Comparison of ENCODE assay signal across 8 mouse cellular contexts in genomic region chr3:146403770-146404169, GRCm38 (mm10). TPM values are rescaled to one million over a fixed set of nuclear protein-coding genes. Genes with fewer than 3 reads are reported as not detected.
A peak's percentile ranks its signal among the peaks of the same experiment; 100 is the strongest.
DNase-seq lines count a peak whose midpoint lies in the region; ATAC-seq and TF ChIP-seq lines count a peak whose summit lies in the region.

No protein-coding gene starts in this region.

- no peaks in the 10 kb centered on the region for H3K36me3 ChIP-seq in heart, embryonic 15.5 days
- H3K36me3 ChIP-seq in hindbrain, embryonic 14.5 days (replicated peaks; ENCODE audit: control insufficient read depth, insufficient read depth): no peaks in the 10 kb centered on the region
- no peaks in the 10 kb centered on the region for H3K36me3 ChIP-seq in midbrain, embryonic 15.5 days (replicated peaks)

- peak overlapping the region; percentile 92 for H3K4me2 ChIP-seq in heart, embryonic 15.5 days
- H3K4me2 ChIP-seq in hindbrain, embryonic 14.5 days (replicated peaks): peak overlapping the region; percentile 83
- peak overlapping the region; percentile 83 for H3K4me2 ChIP-seq in midbrain, embryonic 15.5 days

- TF ChIP-seq CTCF in brain, embryonic 14.5 days (IDR thresholded peaks at IDR 0.05; ENCODE audit: borderline replicate concordance, extremely low read depth, insufficient read depth, insufficient read length): no peak

- 41% methylated on average over 3 of the region's 3 CpGs for WGBS in heart, embryonic 15.5 days
- WGBS in hindbrain, embryonic 14.5 days: 43% methylated on average over 3 of the region's 3 CpGs
- WGBS in midbrain, embryonic 15.5 days: 36% methylated on average over 3 of the region's 3 CpGs

- ATAC-seq in heart, embryonic 15.5 days (replicated peaks; ENCODE audit: insufficient number of reproducible peaks, insufficient read depth, low FRiP score, low read depth): no peak
- no peak for ATAC-seq in hindbrain, embryonic 14.5 days (ENCODE audit: low FRiP score)
- no peak for ATAC-seq in midbrain, embryonic 15.5 days (replicated peaks)
- ATAC-seq in frontal cortex, adult (ENCODE audit: low TSS enrichment): no peak

- H3K4me3 ChIP-seq in heart, embryonic 15.5 days: peak overlapping the region; percentile 88
- H3K4me3 ChIP-seq in hindbrain, embryonic 14.5 days (replicated peaks; ENCODE audit: low read length): peak overlapping the region; percentile 77
- peak overlapping the region; percentile 70 for H3K4me3 ChIP-seq in midbrain, embryonic 15.5 days

- peak overlapping the region; percentile 64 for H3K9ac ChIP-seq in heart, embryonic 15.5 days
- H3K9ac ChIP-seq in hindbrain, embryonic 14.5 days: peak overlapping the region; percentile 89
- H3K9ac ChIP-seq in midbrain, embryonic 15.5 days: peak overlapping the region; percentile 68

- H3K4me1 ChIP-seq in heart, embryonic 15.5 days (replicated peaks): peaks cover 18% of the 10 kb centered on the region
- peaks cover 32% of the 10 kb centered on the region for H3K4me1 ChIP-seq in hindbrain, embryonic 14.5 days (replicated peaks; ENCODE audit: control insufficient read depth, insufficient read depth, low read length)
- peaks cover 32% of the 10 kb centered on the region for H3K4me1 ChIP-seq in midbrain, embryonic 15.5 days

- no peak for TF ChIP-seq POLR2A in brain, embryonic 14.5 days (IDR thresholded peaks at IDR 0.05; ENCODE audit: borderline replicate concordance, extremely low read depth, insufficient read depth, insufficient read length, poor library complexity, severe bottlenecking)

- H3K27me3 ChIP-seq in heart, embryonic 15.5 days: no peaks in the 10 kb centered on the region
- no peaks in the 10 kb centered on the region for H3K27me3 ChIP-seq in hindbrain, embryonic 14.5 days (ENCODE audit: control insufficient read depth, insufficient read depth, low read length)
- no peaks in the 10 kb centered on the region for H3K27me3 ChIP-seq in midbrain, embryonic 15.5 days (replicated peaks)

- no peaks in the 10 kb centered on the region for H3K9me3 ChIP-seq in heart, embryonic 15.5 days (replicated peaks)
- H3K9me3 ChIP-seq in hindbrain, embryonic 14.5 days (ENCODE audit: control insufficient read depth, low read length): peaks cover 6% of the 10 kb centered on the region; the same call in 1 of the 2 replicates
- H3K9me3 ChIP-seq in midbrain, embryonic 15.5 days: no peaks in the 10 kb centered on the region

- no peak for DNase-seq in heart, adult 11 months
- DNase-seq in brain, embryonic 14.5 days (ENCODE audit: low read depth): peak; percentile 32
- no peak for DNase-seq in hindbrain, embryonic 14.5 days (ENCODE audit: low spot score)
- no peak for DNase-seq in gastrocnemius, postnatal 10 days
- DNase-seq in right cerebral cortex, postnatal 14 days: no peak

- H3K27ac ChIP-seq in heart, embryonic 15.5 days: peak overlapping the region; percentile 46
- peak overlapping the region; percentile 65; the same call in 1 of the 2 replicates for H3K27ac ChIP-seq in hindbrain, embryonic 14.5 days
- H3K27ac ChIP-seq in midbrain, embryonic 15.5 days: peak overlapping the region; percentile 85

RNA-seq across cellular contexts. Expression of gene Ssx2ip, which starts 0.7 kb away (rescaled TPM):
- polyA plus RNA-seq in heart, embryonic 15.5 days (2015; fragmentation: Nextera tagmentation; extraction: Ambion mirVana): 15.5 and 20.1 TPM in 2 replicates
- polyA plus RNA-seq in brain, embryonic 14.5 days (2012; rRNA removed): 9.5 and 12.2 TPM in 2 replicates
- 16.8 and 20.5 TPM in 2 replicates for polyA plus RNA-seq in hindbrain, embryonic 14.5 days (2014; fragmentation: Nextera tagmentation; extraction: Ambion mirVana)
- 15.3 and 16.6 TPM in 2 replicates for polyA plus RNA-seq in midbrain, embryonic 15.5 days (2015; fragmentation: Nextera tagmentation; extraction: Ambion mirVana)
- total RNA-seq in gastrocnemius, postnatal 10 days (2021): 10 to 100 TPM; 16.2 to 17.5 TPM

RNA-seq across cellular contexts. Expression of gene Ctbs, which starts 45.8 kb away (rescaled TPM):
- 7.5 and 8.6 TPM in 2 replicates for polyA plus RNA-seq in heart, embryonic 15.5 days (2015; fragmentation: Nextera tagmentation; extraction: Ambion mirVana)
- polyA plus RNA-seq in brain, embryonic 14.5 days (2012; rRNA removed): 1.8 and 2.4 TPM in 2 replicates
- polyA plus RNA-seq in hindbrain, embryonic 14.5 days (2014; fragmentation: Nextera tagmentation; extraction: Ambion mirVana): 4.7 and 6.4 TPM in 2 replicates
- 3.9 TPM in 2 replicates for polyA plus RNA-seq in midbrain, embryonic 15.5 days (2015; fragmentation: Nextera tagmentation; extraction: Ambion mirVana)
- 1 to 10 TPM; 6.5 to 7.4 TPM for total RNA-seq in gastrocnemius, postnatal 10 days (2021)
